Mouse (Mus musculus): Measurements from ENCODE around the gene Fggy. TPM values are rescaled to one million over a fixed set of nuclear protein-coding genes. Genes with fewer than 3 reads are reported as not detected.
A peak's percentile ranks its signal among the peaks of the same experiment; 100 is the strongest.

Gene Fggy
- polyA plus RNA-seq, 1 experiment from 2014 or later = 22.8 TPM

GRCm38 (mm10) chr4:95862276-95862675 is 305.0 kb downstream of the Fggy start:
- H3K4me3 ChIP-seq (ENCODE audit: low read length) = no peak overlapping the region
- H3K4me2 ChIP-seq (ENCODE audit: low read depth, low read length) = no peak overlapping the region
- H3K9ac ChIP-seq (ENCODE audit: low read depth, low read length) = no peak overlapping the region
- no peaks in the 10 kb centered on the region for H3K9me3 ChIP-seq (ENCODE audit: control insufficient read depth, low read length)
- WGBS = 70% methylated on average over 7 of the region's 7 CpGs
- no peak for ATAC-seq
- no peak overlapping the region for H3K27ac ChIP-seq (ENCODE audit: low read length)
- H3K36me3 ChIP-seq (ENCODE audit: control insufficient read depth, insufficient read depth, low read length) = no peaks in the 10 kb centered on the region
- no peaks in the 10 kb centered on the region for H3K27me3 ChIP-seq (replicated peaks; ENCODE audit: control insufficient read depth, insufficient read depth, low read length)
- H3K4me1 ChIP-seq (ENCODE audit: control insufficient read depth, insufficient read depth, low read length) = peaks cover 12% of the 10 kb centered on the region; the same call in 1 of the 2 replicates

- ATAC-seq = peak; percentile 69
These were observed 305.6 kb downstream of the Fggy start for GRCm38 (mm10) chr4:95862781-95863499.

GRCm38 (mm10) chr4:95863500-95863803 is 306.1 kb downstream of the Fggy start:
- WGBS = 64% methylated on average over 3 of the region's 3 CpGs
- no peak overlapping the region for H3K4me2 ChIP-seq (ENCODE audit: low read depth, low read length)

More at GRCm38 (mm10) chr4:95862781-95863499, 305.6 kb downstream of the Fggy start:
- no peak overlapping the region for H3K4me2 ChIP-seq (ENCODE audit: low read depth, low read length)
- no peaks in the 10 kb centered on the region for H3K27me3 ChIP-seq (replicated peaks; ENCODE audit: control insufficient read depth, insufficient read depth, low read length)
- no peaks in the 10 kb centered on the region for H3K36me3 ChIP-seq (ENCODE audit: control insufficient read depth, insufficient read depth, low read length)
- 48% methylated on average over 6 of the region's 6 CpGs for WGBS
- no peak overlapping the region for H3K4me3 ChIP-seq (ENCODE audit: low read length)
- H3K9me3 ChIP-seq (ENCODE audit: control insufficient read depth, low read length) = no peaks in the 10 kb centered on the region
- no peak overlapping the region for H3K27ac ChIP-seq (ENCODE audit: low read length)
- H3K9ac ChIP-seq (ENCODE audit: low read depth, low read length) = no peak overlapping the region
- peaks cover 12% of the 10 kb centered on the region; the same call in 1 of the 2 replicates for H3K4me1 ChIP-seq (ENCODE audit: control insufficient read depth, insufficient read depth, low read length)

GRCm38 (mm10) chr4:95865251-95865650 is 307.9 kb downstream of the Fggy start:
- no peak for ATAC-seq
- Histone ChIP-seq H3K27me3 (replicated peaks; ENCODE audit: control insufficient read depth, insufficient read depth, low read length) (no peaks in the 10 kb centered on the region), H3K9ac (ENCODE audit: low read depth, low read length) (no peak overlapping the region), H3K36me3 (ENCODE audit: control insufficient read depth, insufficient read depth, low read length) (no peaks in the 10 kb centered on the region), H3K27ac (ENCODE audit: low read length) (no peak overlapping the region), H3K9me3 (ENCODE audit: control insufficient read depth, low read length) (no peaks in the 10 kb centered on the region), H3K4me2 (ENCODE audit: low read depth, low read length) (no peak overlapping the region), H3K4me3 (ENCODE audit: low read length) (no peak overlapping the region), H3K4me1 (ENCODE audit: control insufficient read depth, insufficient read depth, low read length) (peaks cover 12% of the 10 kb centered on the region; the same call in 1 of the 2 replicates)
- WGBS = 70% methylated on average over 5 of the region's 5 CpGs

More at GRCm38 (mm10) chr4:95863500-95863803, 306.1 kb downstream of the Fggy start:
- no peaks in the 10 kb centered on the region for H3K27me3 ChIP-seq (replicated peaks; ENCODE audit: control insufficient read depth, insufficient read depth, low read length)
- H3K9ac ChIP-seq (ENCODE audit: low read depth, low read length) = no peak overlapping the region
- no peak overlapping the region for H3K4me3 ChIP-seq (ENCODE audit: low read length)
- H3K4me1 ChIP-seq (ENCODE audit: control insufficient read depth, insufficient read depth, low read length) = peaks cover 12% of the 10 kb centered on the region; the same call in 1 of the 2 replicates
- H3K36me3 ChIP-seq (ENCODE audit: control insufficient read depth, insufficient read depth, low read length) = no peaks in the 10 kb centered on the region
- no peaks in the 10 kb centered on the region for H3K9me3 ChIP-seq (ENCODE audit: control insufficient read depth, low read length)
- no peak overlapping the region for H3K27ac ChIP-seq (ENCODE audit: low read length)
- no peak for ATAC-seq

GRCm38 (mm10) chr4:95865882-95866281 is 308.6 kb downstream of the Fggy start:
- Histone ChIP-seq H3K27ac (ENCODE audit: low read length) (no peak overlapping the region), H3K4me2 (ENCODE audit: low read depth, low read length) (no peak overlapping the region), H3K9ac (ENCODE audit: low read depth, low read length) (no peak overlapping the region), H3K4me1 (ENCODE audit: control insufficient read depth, insufficient read depth, low read length) (peaks cover 12% of the 10 kb centered on the region; the same call in 1 of the 2 replicates), H3K36me3 (ENCODE audit: control insufficient read depth, insufficient read depth, low read length) (no peaks in the 10 kb centered on the region), H3K9me3 (ENCODE audit: control insufficient read depth, low read length) (no peaks in the 10 kb centered on the region), H3K4me3 (ENCODE audit: low read length) (no peak overlapping the region), H3K27me3 (replicated peaks; ENCODE audit: control insufficient read depth, insufficient read depth, low read length) (no peaks in the 10 kb centered on the region)
- WGBS = 83% methylated on average over 3 of the region's 3 CpGs
- no peak for ATAC-seq

GRCm38 (mm10) chr4:95867103-95867502 is 309.8 kb downstream of the Fggy start:
- H3K27me3 ChIP-seq (replicated peaks; ENCODE audit: control insufficient read depth, insufficient read depth, low read length) = no peaks in the 10 kb centered on the region
- WGBS = 84% methylated on average over 3 of the region's 3 CpGs

GRCm38 (mm10) chr4:95868348-95868747 is 311.0 kb downstream of the Fggy start:
- H3K27ac ChIP-seq (ENCODE audit: low read length) = no peak overlapping the region
- H3K36me3 ChIP-seq (ENCODE audit: control insufficient read depth, insufficient read depth, low read length) = no peaks in the 10 kb centered on the region
- no peaks in the 10 kb centered on the region for H3K27me3 ChIP-seq (replicated peaks; ENCODE audit: control insufficient read depth, insufficient read depth, low read length)
- ATAC-seq = no peak
- H3K9me3 ChIP-seq (ENCODE audit: control insufficient read depth, low read length) = no peaks in the 10 kb centered on the region
- H3K9ac ChIP-seq (ENCODE audit: low read depth, low read length) = no peak overlapping the region
- peaks cover 3% of the 10 kb centered on the region; the same call in 1 of the 2 replicates for H3K4me1 ChIP-seq (ENCODE audit: control insufficient read depth, insufficient read depth, low read length)
- H3K4me3 ChIP-seq (ENCODE audit: low read length) = no peak overlapping the region
- H3K4me2 ChIP-seq (ENCODE audit: low read depth, low read length) = no peak overlapping the region
- WGBS = 77% methylated on average over 6 of the region's 6 CpGs

More at GRCm38 (mm10) chr4:95867103-95867502, 309.8 kb downstream of the Fggy start:
- H3K4me2 ChIP-seq (ENCODE audit: low read depth, low read length) = no peak overlapping the region
- no peaks in the 10 kb centered on the region for H3K36me3 ChIP-seq (ENCODE audit: control insufficient read depth, insufficient read depth, low read length)
- no peak overlapping the region for H3K27ac ChIP-seq (ENCODE audit: low read length)
- no peak overlapping the region for H3K9ac ChIP-seq (ENCODE audit: low read depth, low read length)
- peaks cover 9% of the 10 kb centered on the region; the same call in 1 of the 2 replicates for H3K4me1 ChIP-seq (ENCODE audit: control insufficient read depth, insufficient read depth, low read length)
- H3K9me3 ChIP-seq (ENCODE audit: control insufficient read depth, low read length) = no peaks in the 10 kb centered on the region
- ATAC-seq = no peak
- no peak overlapping the region for H3K4me3 ChIP-seq (ENCODE audit: low read length)

GRCm38 (mm10) chr4:95871216-95871881 is 314.0 kb downstream of the Fggy start:
- ATAC-seq = peak; percentile 44; the same call in 1 of the 2 replicates
- WGBS = 21% methylated on average over 6 of the region's 6 CpGs
- Histone ChIP-seq H3K9ac (ENCODE audit: low read depth, low read length) (no peak overlapping the region), H3K9me3 (ENCODE audit: control insufficient read depth, low read length) (no peaks in the 10 kb centered on the region), H3K4me3 (ENCODE audit: low read length) (no peak overlapping the region), H3K36me3 (ENCODE audit: control insufficient read depth, insufficient read depth, low read length) (no peaks in the 10 kb centered on the region), H3K27me3 (replicated peaks; ENCODE audit: control insufficient read depth, insufficient read depth, low read length) (no peaks in the 10 kb centered on the region), H3K4me2 (ENCODE audit: low read depth, low read length) (no peak overlapping the region), H3K4me1 (ENCODE audit: control insufficient read depth, insufficient read depth, low read length) (no peaks in the 10 kb centered on the region), H3K27ac (ENCODE audit: low read length) (no peak overlapping the region)

- Histone ChIP-seq H3K9me3 (ENCODE audit: control insufficient read depth, low read length) (no peaks in the 10 kb centered on the region), H3K27me3 (replicated peaks; ENCODE audit: control insufficient read depth, insufficient read depth, low read length) (no peaks in the 10 kb centered on the region), H3K27ac (ENCODE audit: low read length) (no peak overlapping the region), H3K9ac (ENCODE audit: low read depth, low read length) (no peak overlapping the region), H3K4me2 (ENCODE audit: low read depth, low read length) (no peak overlapping the region), H3K4me3 (ENCODE audit: low read length) (no peak overlapping the region), H3K36me3 (ENCODE audit: control insufficient read depth, insufficient read depth, low read length) (no peaks in the 10 kb centered on the region), H3K4me1 (ENCODE audit: control insufficient read depth, insufficient read depth, low read length) (no peaks in the 10 kb centered on the region)
- ATAC-seq = no peak
- 73% methylated on average over 4 of the region's 4 CpGs for WGBS
These were observed 318.6 kb downstream of the Fggy start for GRCm38 (mm10) chr4:95875896-95876295.
